Mouse (Mus musculus): ENCODE measurements at regions not wholly inside any gene's neighbourhood (a gene's known extent, or its start where the extent isn't known, plus 50 kb on each side); places are given as distances from the start of the nearest gene placed in this dataset.

GRCm38 (mm10) chr12:109539046-109539445 lies 61.1 kb downstream of the Rtl1 start:
- no peak for DNase-seq
- intact Hi-C loops (cut with DNase I): no loop called here

GRCm38 (mm10) chr12:109538641-109539040 lies 61.5 kb downstream of the Rtl1 start:
- no peak for DNase-seq
- intact Hi-C loops (cut with DNase I): no loop called here

- intact Hi-C loops (cut with DNase I): no loop called here
- no peak for DNase-seq
These were observed 63.6 kb downstream of the Rtl1 start for GRCm38 (mm10) chr12:109536536-109536935.

GRCm38 (mm10) chr12:109532392-109532791 lies 67.7 kb downstream of the Rtl1 start:
- intact Hi-C loops (cut with DNase I): no loop called here
- DNase-seq: no peak

- intact Hi-C loops (cut with DNase I): no loop called here
- DNase-seq: no peak
These were observed 68.6 kb downstream of the Rtl1 start for GRCm38 (mm10) chr12:109531347-109532023.

- DNase-seq: no peak
- intact Hi-C loops (cut with DNase I): no loop called here
These were observed 69.7 kb downstream of the Rtl1 start for GRCm38 (mm10) chr12:109530215-109531050.

- intact Hi-C loops (cut with DNase I): no loop called here
- DNase-seq: no peak
These were observed 70.6 kb downstream of the Rtl1 start for GRCm38 (mm10) chr12:109529501-109529900.

- intact Hi-C loops (cut with DNase I): no loop called here
These were observed 71.2 kb downstream of the Rtl1 start for GRCm38 (mm10) chr12:109528966-109529365.

GRCm38 (mm10) chr12:109528263-109528545 lies 71.9 kb downstream of the Rtl1 start:
- peak; percentile 29 to 30 for DNase-seq
- intact Hi-C loops (cut with DNase I): no loop called here

More at GRCm38 (mm10) chr12:109528966-109529365, 71.2 kb downstream of the Rtl1 start:
- DNase-seq: no peak

- no peak for DNase-seq
- intact Hi-C loops (cut with DNase I): no loop called here
These were observed 72.5 kb downstream of the Rtl1 start for GRCm38 (mm10) chr12:109527414-109528262.

- no peak for DNase-seq
- intact Hi-C loops (cut with DNase I): no loop called here
These were observed 73.0 kb downstream of the Dlk1 start for GRCm38 (mm10) chr12:109525613-109526012.

- intact Hi-C loops (cut with DNase I): no loop called here
- DNase-seq: no peak
These were observed 68.7 kb downstream of the Dlk1 start for GRCm38 (mm10) chr12:109521199-109521780.

- DNase-seq: no peak
- intact Hi-C loops (cut with DNase I): no loop called here
These were observed 67.8 kb downstream of the Dlk1 start for GRCm38 (mm10) chr12:109520414-109520813.

GRCm38 (mm10) chr12:109519838-109520237 lies 67.2 kb downstream of the Dlk1 start:
- DNase-seq: no peak
- intact Hi-C loops (cut with DNase I): no loop called here

- no peak for DNase-seq
- intact Hi-C loops (cut with DNase I): no loop called here
These were observed 65.9 kb downstream of the Dlk1 start for GRCm38 (mm10) chr12:109518413-109519021.

- no peak for DNase-seq
- intact Hi-C loops (cut with DNase I): no loop called here
These were observed 65.1 kb downstream of the Dlk1 start for GRCm38 (mm10) chr12:109517764-109518163.

GRCm38 (mm10) chr12:109516961-109517360 lies 64.3 kb downstream of the Dlk1 start:
- intact Hi-C loops (cut with DNase I): no loop called here
- DNase-seq: no peak

GRCm38 (mm10) chr12:109514292-109514818 lies 61.7 kb downstream of the Dlk1 start:
- intact Hi-C loops (cut with DNase I): no loop called here
- no peak for DNase-seq
